Mouse (Mus musculus): ENCODE data around the gene Mtcl1.

The Mtcl1 gene

DNA sequence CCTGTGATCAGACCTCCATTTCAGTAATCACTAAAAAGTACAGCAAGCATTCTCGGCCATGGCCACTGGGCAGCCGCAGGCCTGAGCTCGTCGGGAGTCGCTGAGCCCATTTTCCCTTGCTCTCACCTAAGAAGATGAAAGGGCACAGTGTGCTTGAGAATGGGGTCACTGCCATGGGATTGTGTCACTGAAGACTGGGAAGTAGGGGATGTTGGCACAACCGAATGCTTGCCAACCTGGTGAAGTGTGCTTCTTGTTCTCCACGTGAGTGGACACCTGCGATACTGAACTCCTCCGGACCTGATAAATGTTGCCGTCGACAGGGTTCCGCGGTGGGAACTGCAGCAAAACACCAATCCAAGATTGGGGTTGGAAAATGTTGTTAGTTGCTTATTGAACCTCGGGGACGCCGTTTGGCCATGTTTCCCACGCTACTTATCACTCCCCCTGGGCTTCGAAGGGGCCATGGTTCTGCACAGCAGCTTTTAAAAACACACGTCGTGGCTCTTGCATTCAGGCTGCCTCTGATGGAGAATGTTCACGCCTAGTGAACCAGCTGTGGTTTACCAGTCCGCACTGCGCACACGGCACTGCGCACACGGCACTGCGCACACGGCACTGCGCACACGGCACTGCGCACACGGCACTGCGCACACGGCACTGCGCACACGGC lies 85.6 kb downstream of the Mtcl1 start:
- no peak for DNase-seq (ENCODE audit: low read depth, low spot score)

GRCm38 (mm10) chr17:66362287-66363016 lies 87.1 kb downstream of the Mtcl1 start:
- no peak for DNase-seq (ENCODE audit: low read depth, low spot score)

GRCm38 (mm10) chr17:66358026-66358978 lies 91.2 kb downstream of the Mtcl1 start:
- no peak for DNase-seq (ENCODE audit: low read depth, low spot score)

DNA sequence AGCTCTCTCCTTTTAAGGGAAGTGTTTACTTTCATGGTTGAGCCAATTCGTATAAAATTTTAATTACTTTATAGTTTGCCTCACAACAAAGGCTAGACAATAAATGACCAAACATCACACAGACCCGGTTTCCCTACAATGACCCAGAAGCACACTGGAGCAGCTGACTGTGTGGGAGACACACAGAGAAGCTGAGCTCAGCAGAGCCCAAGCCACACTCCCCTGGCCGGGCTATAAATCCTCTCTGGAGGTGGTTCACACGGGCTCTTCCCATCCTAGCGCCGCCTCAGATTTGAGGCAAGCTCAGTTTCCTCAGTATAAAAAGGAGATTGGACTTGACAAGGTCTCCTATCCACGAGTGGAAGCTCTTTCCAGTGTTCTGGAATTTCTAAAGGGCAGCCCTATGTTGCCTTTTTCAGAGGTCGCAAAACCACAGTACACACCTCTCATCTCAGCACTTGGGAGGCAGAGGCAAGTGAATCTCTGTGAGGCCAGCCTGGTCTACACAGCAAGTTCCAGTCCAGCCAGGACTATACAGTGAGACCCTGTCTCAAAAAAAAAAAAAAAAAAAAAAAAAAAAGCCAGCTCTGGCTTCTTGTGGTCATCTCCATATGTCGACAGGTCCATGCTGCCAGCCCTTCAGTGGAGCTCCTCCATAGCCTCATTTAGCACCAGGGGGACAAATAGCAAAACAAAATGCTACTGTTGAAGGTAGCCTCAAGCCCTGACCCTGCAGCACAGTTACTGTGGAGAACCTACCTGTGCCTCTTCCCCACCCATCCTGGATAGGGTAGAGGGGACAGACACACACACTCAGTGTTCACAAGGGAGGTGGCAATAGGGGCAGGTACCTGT lies 92.2 kb downstream of the Mtcl1 start:
- DNase-seq (ENCODE audit: low read depth, low spot score): no peak

GRCm38 (mm10) chr17:66353907-66354306 lies 95.6 kb downstream of the Mtcl1 start:
- DNase-seq (ENCODE audit: low read depth, low spot score): peak; percentile 40

GRCm38 (mm10) chr17:66352847-66353643 lies 96.5 kb downstream of the Mtcl1 start:
- DNase-seq (ENCODE audit: low read depth, low spot score): no peak

- DNase-seq (ENCODE audit: low read depth, low spot score): no peak
Measured at GRCm38 (mm10) chr17:66352219-66352618, 97.3 kb downstream of the Mtcl1 start.

- DNase-seq (ENCODE audit: low read depth, low spot score): no peak
Measured at GRCm38 (mm10) chr17:66350689-66351088, 98.9 kb downstream of the Mtcl1 start.

DNA sequence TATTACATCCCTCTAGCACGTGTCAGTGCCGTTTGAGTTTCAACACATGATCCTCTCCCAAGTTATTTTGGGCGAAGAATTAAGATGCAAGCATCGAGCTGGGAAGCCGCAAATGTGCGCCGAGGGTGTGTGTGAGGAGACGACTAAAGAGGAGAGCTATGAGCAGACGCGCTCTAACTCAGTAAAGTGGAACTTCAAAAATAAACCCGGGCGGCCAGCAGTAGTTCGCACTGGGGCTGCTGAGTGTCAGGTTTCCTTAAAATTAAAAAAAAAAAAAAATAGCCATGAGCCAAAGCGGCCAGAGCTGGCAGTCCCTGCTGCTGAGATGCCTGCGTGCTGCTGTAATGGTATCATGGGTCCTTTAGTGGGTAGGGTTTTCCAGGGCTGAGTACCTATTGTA lies 99.4 kb downstream of the Mtcl1 start:
- DNase-seq (ENCODE audit: low read depth, low spot score): no peak

GRCm38 (mm10) chr17:66346378-66346777 lies 103.2 kb downstream of the Mtcl1 start:
- no peak for DNase-seq (ENCODE audit: low read depth, low spot score)

DNA sequence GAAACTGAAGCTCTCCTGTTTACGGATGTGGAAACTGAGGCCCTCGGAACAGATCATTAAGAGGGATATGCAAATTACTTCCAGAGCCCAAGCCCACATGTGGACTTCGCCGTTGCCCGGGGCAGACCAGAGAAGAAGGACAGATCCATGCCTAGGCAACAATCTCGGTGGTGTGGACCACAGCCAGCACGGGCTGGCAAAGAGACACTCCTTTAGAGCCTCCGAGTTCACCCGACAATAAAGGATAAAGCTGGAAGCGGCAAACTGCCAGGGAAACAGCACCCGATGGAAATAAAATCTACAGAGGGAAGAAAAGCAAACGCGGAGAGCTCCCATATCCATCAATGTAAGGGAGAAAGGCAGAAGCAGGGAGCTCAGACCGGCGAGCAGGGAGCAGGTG lies 103.9 kb downstream of the Mtcl1 start:
- no peak for DNase-seq (ENCODE audit: low read depth, low spot score)

- no peak for DNase-seq (ENCODE audit: low read depth, low spot score)
Measured at GRCm38 (mm10) chr17:66342932-66343331, 106.6 kb downstream of the Mtcl1 start.

DNA sequence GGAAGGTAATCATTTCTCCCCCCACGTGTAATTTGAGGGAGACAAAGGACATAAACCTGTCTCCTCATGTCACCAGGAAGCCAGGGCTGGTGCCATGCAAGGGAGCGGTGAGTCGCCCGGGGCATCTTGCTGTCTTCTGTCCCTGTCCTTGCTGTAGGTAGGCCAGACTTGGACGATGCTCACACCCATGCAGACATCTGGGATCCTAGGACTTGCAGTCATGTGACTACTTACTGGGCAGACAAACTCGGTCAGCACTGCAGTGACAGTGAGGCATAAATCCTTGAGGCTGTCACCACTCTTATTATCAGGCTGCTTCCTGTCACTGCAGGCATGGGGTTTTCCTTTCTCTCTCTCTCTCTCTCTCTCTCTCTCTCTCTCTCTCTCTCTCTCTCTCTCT lies 107.9 kb downstream of the Mtcl1 start:
- DNase-seq (ENCODE audit: low read depth, low spot score): no peak

DNA sequence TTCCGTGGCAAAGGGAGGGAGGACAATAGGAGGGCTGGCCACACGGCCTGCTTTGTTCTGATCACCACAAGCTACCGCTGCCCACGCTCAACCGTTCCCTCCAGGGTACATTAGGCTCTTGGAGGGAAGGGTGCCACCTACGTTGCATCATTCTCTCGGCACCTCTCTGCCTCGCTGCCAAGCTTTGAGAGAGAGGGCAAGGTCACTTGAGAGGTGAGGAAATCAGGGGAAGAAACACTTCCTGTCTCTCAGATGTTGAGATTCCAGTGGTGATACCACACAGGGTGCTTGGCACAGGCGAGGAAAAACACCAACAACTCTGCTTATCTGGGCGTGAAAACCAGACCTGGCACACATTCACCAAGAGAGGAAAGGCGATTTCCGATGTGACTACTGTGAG lies 108.8 kb downstream of the Mtcl1 start:
- no peak for DNase-seq (ENCODE audit: low read depth, low spot score)

DNA sequence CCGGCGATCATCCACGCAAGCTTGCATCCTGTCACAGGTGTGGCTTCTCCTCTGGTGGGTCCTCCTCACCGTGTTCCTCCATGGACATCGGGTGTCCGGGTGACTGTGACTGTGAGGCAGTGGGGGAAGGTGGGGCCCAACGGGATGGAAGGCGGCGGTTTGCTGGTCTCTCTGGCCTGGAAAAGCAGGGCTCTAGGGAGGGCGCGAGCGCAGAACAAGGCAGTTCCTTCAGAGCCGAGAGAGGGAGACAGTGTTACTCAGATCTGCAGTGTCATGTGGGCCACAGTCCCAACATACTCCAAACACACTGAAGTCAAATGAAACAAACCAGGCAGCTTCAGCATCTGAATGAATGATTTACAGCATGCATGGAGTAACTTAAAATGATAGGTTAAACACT lies 111.6 kb downstream of the Mtcl1 start:
- no peak for DNase-seq (ENCODE audit: low read depth, low spot score)

- DNase-seq (ENCODE audit: low read depth, low spot score): no peak
Measured at GRCm38 (mm10) chr17:66335568-66335967, 114.0 kb downstream of the Mtcl1 start.

GRCm38 (mm10) chr17:66334894-66335293 lies 114.7 kb downstream of the Mtcl1 start:
- DNase-seq (ENCODE audit: low read depth, low spot score): no peak

GRCm38 (mm10) chr17:66331207-66331606 lies 118.3 kb downstream of the Mtcl1 start:
- no peak for DNase-seq (ENCODE audit: low read depth, low spot score)

- peak; percentile 49 for DNase-seq (ENCODE audit: low read depth, low spot score)
Measured at GRCm38 (mm10) chr17:66326552-66327045, 123.0 kb downstream of the Mtcl1 start.

DNA sequence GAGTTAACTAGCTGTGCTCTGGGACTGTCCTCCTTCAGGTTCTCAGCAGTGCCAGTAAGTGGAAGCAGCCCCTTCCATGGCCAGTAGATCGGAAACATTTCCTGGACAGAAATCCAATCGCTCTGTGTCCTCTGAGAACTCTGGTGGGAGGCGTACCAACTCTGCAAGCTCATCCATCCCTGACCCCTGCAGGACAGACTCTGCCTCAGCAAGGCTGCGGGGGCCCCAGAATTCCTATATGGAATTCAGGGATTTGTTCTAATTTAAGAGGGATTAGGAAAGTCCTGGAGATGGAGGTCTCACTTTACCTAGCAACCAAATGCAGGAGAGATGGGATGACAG lies 123.4 kb downstream of the Mtcl1 start:
- no peak for DNase-seq (ENCODE audit: low read depth, low spot score)
